Mouse (Mus musculus) forebrain, embryonic 10.5 days (tissue): ENCODE data around the gene Naip1. TPM values are rescaled to one million over a fixed set of nuclear protein-coding genes. Genes with fewer than 3 reads are reported as not detected.

Source experiments
- polyA plus RNA-seq: library from polyadenylated mRNA; unstranded; fragments of >200 nt; fragmentation: Nextera tagmentation; extraction: Ambion mirVana; gene quantifications from 2 replicates; pipeline ENCODE4 v1.2.1, GENCODE M21; 2016

Naip1 gene
- polyA plus RNA-seq, 1 experiment from 2014 or later: not detected

Other genes starting within 250 kb of the Naip1 start
- gene Naip5, start 206.5 kb downstream of the Naip1 start, polyA plus RNA-seq: 0.04 TPM in 1 of 2 replicates, not detected in the other
- 0.02 and 0.07 TPM in 2 replicates for gene Naip6, start 135.2 kb downstream of the Naip1 start, polyA plus RNA-seq
- 92.8 and 96.4 TPM in 2 replicates for gene Gtf2h2, start 39.7 kb upstream of the Naip1 start, polyA plus RNA-seq
- 3.1 and 3.6 TPM in 2 replicates for gene Ocln, start 99.8 kb upstream of the Naip1 start, polyA plus RNA-seq
- 3.7 and 4.3 TPM in 2 replicates for gene Marveld2, start 164.1 kb upstream of the Naip1 start, polyA plus RNA-seq
- 382 and 391 TPM in 2 replicates for gene Ak6, start 198.1 kb upstream of the Naip1 start, polyA plus RNA-seq
- gene Rad17, start 198.2 kb upstream of the Naip1 start, polyA plus RNA-seq: 21.3 TPM in 2 replicates
- gene Taf9, start 198.7 kb upstream of the Naip1 start, polyA plus RNA-seq: 15.1 and 18.8 TPM in 2 replicates
- gene Ccdc125, start 216.8 kb upstream of the Naip1 start, polyA plus RNA-seq: 3.7 and 3.9 TPM in 2 replicates